Mouse (Mus musculus) erythroblast, embryonic 14.5 days (primary cell): ENCODE results near the gene Bcl2a1b.
"Not testable (repeated sequence)": the region's sequence is repeated elsewhere in the genome, so short reads cannot be mapped to it uniquely, and the experiment has no call there.

ENCODE experiments used
- GATA1 ChIP-seq: IDR thresholded peaks from 2 replicates; pipeline ENCODE4 v1.6.1; 2012; ENCODE audit warnings: low read length, inconsistent platforms, mixed read lengths
- TAL1 ChIP-seq: IDR thresholded peaks from 3 replicates; pipeline ENCODE4 v1.6.1; 2012; ENCODE audit warnings: low read length, inconsistent platforms, mixed read lengths

GRCm38 (mm10) chr9:89220704-89221287 is 21.8 kb downstream of the Bcl2a1b start:
- not testable (repeated sequence) for TF ChIP-seq TAL1, GATA1
